Mouse (Mus musculus) cerebellum, adult 9-11 months (tissue): ENCODE results near the gene Gng12.
"Not testable (repeated sequence)": the region's sequence is repeated elsewhere in the genome, so short reads cannot be mapped to it uniquely, and the experiment has no call there.

Source experiments
- DNase-seq: peaks from one replicate; pipeline ENCODE4 v3.0.0; 2022

Gene Gng12

GRCm38 (mm10) chr6:66896119-66896920 lies at the start of gene Gng12:
TSS of gene Gng12 (plus strand) at chr6:66896397.
- peak; percentile 75 for DNase-seq

GRCm38 (mm10) chr6:66848936-66849335 lies 47.3 kb upstream of the Gng12 start:
- no peak for DNase-seq

GRCm38 (mm10) chr6:66856236-66856635 lies 40.0 kb upstream of the Gng12 start:
- DNase-seq, result no peak

- no peak for DNase-seq
Measured at GRCm38 (mm10) chr6:66858356-66858755, 37.8 kb upstream of the Gng12 start.

- no peak for DNase-seq
Measured at GRCm38 (mm10) chr6:66859391-66859790, 36.8 kb upstream of the Gng12 start.

- DNase-seq, result no peak
Measured at GRCm38 (mm10) chr6:66864463-66864862, 31.7 kb upstream of the Gng12 start.

GRCm38 (mm10) chr6:66866295-66866694 lies 29.9 kb upstream of the Gng12 start:
- DNase-seq, result no peak

GRCm38 (mm10) chr6:66877048-66877447 lies 19.1 kb upstream of the Gng12 start:
- DNase-seq, result not testable (repeated sequence)

- DNase-seq, result no peak
Measured at GRCm38 (mm10) chr6:66890349-66891158, 5.6 kb upstream of the Gng12 start.

GRCm38 (mm10) chr6:66893950-66894349 lies 2.2 kb upstream of the Gng12 start:
- DNase-seq, result no peak

GRCm38 (mm10) chr6:66894999-66895398 lies 1.2 kb upstream of the Gng12 start:
- DNase-seq, result no peak

- DNase-seq, result peak; percentile 17
Measured at GRCm38 (mm10) chr6:66896921-66897645, 886 bp downstream of the Gng12 start.

- DNase-seq, result no peak
Measured at GRCm38 (mm10) chr6:66897994-66898393, 1.8 kb downstream of the Gng12 start.

GRCm38 (mm10) chr6:66901926-66902325 lies 5.7 kb downstream of the Gng12 start:
- DNase-seq, result no peak

- DNase-seq, result no peak
Measured at GRCm38 (mm10) chr6:66903206-66903605, 7.0 kb downstream of the Gng12 start.

- no peak for DNase-seq
Measured at GRCm38 (mm10) chr6:66903720-66904119, 7.5 kb downstream of the Gng12 start.

GRCm38 (mm10) chr6:66906244-66906643 lies 10.0 kb downstream of the Gng12 start:
- DNase-seq, result no peak

- no peak for DNase-seq
Measured at GRCm38 (mm10) chr6:66908327-66908973, 12.3 kb downstream of the Gng12 start.

- DNase-seq, result no peak
Measured at GRCm38 (mm10) chr6:66910493-66911435, 14.6 kb downstream of the Gng12 start.

GRCm38 (mm10) chr6:66913355-66913754 lies 17.2 kb downstream of the Gng12 start:
- no peak for DNase-seq

GRCm38 (mm10) chr6:66915592-66915991 lies 19.4 kb downstream of the Gng12 start:
- DNase-seq, result no peak

GRCm38 (mm10) chr6:66917032-66917431 lies 20.8 kb downstream of the Gng12 start:
- no peak for DNase-seq
